Mouse (Mus musculus) hindbrain, embryonic 11.5 days (tissue): ENCODE measurements around the gene Casr. TPM values are rescaled to one million over a fixed set of nuclear protein-coding genes. Genes with fewer than 3 reads are reported as not detected.

Experiments
- polyA plus RNA-seq: library from polyadenylated mRNA; unstranded; fragments of >200 nt; fragmentation: Nextera tagmentation; extraction: Ambion mirVana; gene quantifications from 2 replicates; pipeline ENCODE4 v1.2.1, GENCODE M21; 2014

Casr gene
- polyA plus RNA-seq, 1 experiment from 2014 or later: not detected

Other genes with a start within 250 kb of the Casr start
- gene BC117090, start 227.8 kb downstream of the Casr start, polyA plus RNA-seq: not detected in 2 replicates
- 1.0 and 1.2 TPM in 2 replicates for gene BC100530, start 194.4 kb downstream of the Casr start, polyA plus RNA-seq
- gene Stfa2, start 153.7 kb downstream of the Casr start, polyA plus RNA-seq: not detected in 2 replicates
- gene Stfa3, start 106.7 kb downstream of the Casr start, polyA plus RNA-seq: not detected in 2 replicates
- 1.4 and 1.7 TPM in 2 replicates for gene Cd86, start 103.9 kb upstream of the Casr start, polyA plus RNA-seq
- 0.26 and 0.57 TPM in 2 replicates for gene Ildr1, start 131.8 kb upstream of the Casr start, polyA plus RNA-seq
- 2.1 and 3.7 TPM in 2 replicates for gene Slc15a2, start 222.8 kb upstream of the Casr start, polyA plus RNA-seq